Mouse (Mus musculus) kidney, adult 2 months (tissue): ENCODE results near the gene Cops7a. TPM values are rescaled to one million over a fixed set of nuclear protein-coding genes. Genes with fewer than 3 reads are reported as not detected.
A peak's percentile ranks its signal among the peaks of the same experiment; 100 is the strongest.

Experiments used
- DNase-seq: peaks from one replicate; pipeline ENCODE4 v3.0.0; 2021
- H3K27ac ChIP-seq: fragments of 200-500 bp; 2 replicates; pipeline ENCODE4 v1.5.1; 2012; ENCODE audit warnings: low read depth, low read length, control low read depth, inconsistent platforms; ENCODE audit not compliant: insufficient read depth
- H3K27me3 ChIP-seq: fragments of 200-500 bp; replicated peaks from 2 replicates; pipeline ENCODE4 v1.6.1; 2012; ENCODE audit warnings: mild to moderate bottlenecking, moderate library complexity, low read length, inconsistent platforms; ENCODE audit not compliant: control insufficient read depth, insufficient read depth
- H3K36me3 ChIP-seq: fragments of 200-500 bp; 2 replicates; pipeline ENCODE4 v1.6.1; 2012; ENCODE audit warnings: mild to moderate bottlenecking, moderate library complexity, low read length, inconsistent platforms; ENCODE audit not compliant: control insufficient read depth, insufficient read depth
- H3K4me1 ChIP-seq: fragments of 200-500 bp; 2 replicates; pipeline ENCODE4 v1.6.1; 2011; ENCODE audit warnings: low read length; ENCODE audit not compliant: control insufficient read depth, insufficient read depth
- H3K4me3 ChIP-seq: fragments of 200-500 bp; 2 replicates; pipeline ENCODE4 v1.5.1; 2011; ENCODE audit warnings: mild to moderate bottlenecking, low read depth, low read length, control low read depth; ENCODE audit not compliant: insufficient read depth
- CTCF ChIP-seq: fragments of 200-500 bp; conservative IDR thresholded peaks from 2 replicates; pipeline ENCODE4 v1.5.1; 2011; ENCODE audit warnings: low read depth, mild to moderate bottlenecking, control low read depth, low read length, moderate library complexity, mixed read lengths; ENCODE audit not compliant: insufficient read depth, insufficient read length
- POLR2A ChIP-seq: fragments of 200-500 bp; IDR thresholded peaks from one replicate; pipeline ENCODE4 v1.6.1; 2011; ENCODE audit warnings: low read depth, low read length, control low read depth
- WGBS: fragments of 180-500 bp; shearing (Covaris S2); methylation state at CpG from one replicate; pipeline ENCODE4 v1.1.7; 2018; 5-methylcytosine and 5-hydroxymethylcytosine counted together
- polyA plus RNA-seq: library from polyadenylated mRNA; depleted of rRNA; stranded (reverse); fragments of >200 nt; gene quantifications from 2 replicates; pipeline ENCODE4 v1.2.3, GENCODE M21; 2012; rRNA removed

Gene Cops7a
- 268 and 276 TPM in 2 replicates for polyA plus RNA-seq

DNA sequence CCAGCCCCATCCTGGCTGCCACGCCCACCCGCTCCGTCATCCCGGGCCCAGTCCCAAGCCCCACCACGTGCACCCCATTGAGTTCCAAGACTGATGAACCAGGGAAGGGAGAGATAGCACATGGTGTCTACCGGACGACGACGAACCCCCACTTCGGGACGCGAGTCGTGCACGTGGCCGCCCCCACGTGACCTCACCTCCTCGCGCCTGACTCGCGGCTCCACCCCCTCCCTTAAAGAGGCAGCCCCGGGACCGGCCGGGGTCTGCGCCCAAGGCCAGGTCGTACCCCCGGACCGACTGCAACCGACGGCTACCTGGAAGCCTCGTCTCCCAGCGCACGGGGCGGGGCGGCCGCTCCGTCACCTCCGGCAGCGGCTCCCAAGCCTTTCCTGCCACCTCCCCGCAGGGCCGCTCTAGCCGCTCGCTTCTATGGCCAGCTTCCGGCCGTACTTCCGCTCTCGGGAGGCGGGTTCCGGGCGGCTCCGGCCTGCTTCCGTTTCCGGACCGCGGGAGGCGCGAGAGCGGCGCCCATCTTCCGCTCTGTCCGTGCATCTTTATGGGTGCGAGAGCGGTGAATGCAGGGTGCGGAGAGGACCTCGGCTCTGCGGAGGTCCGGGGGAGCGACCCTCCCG, at the start of gene Cops7a:
Cops7a (minus strand) TSS at position 451 of the 632 bp plus-strand sequence.
- peak; percentile 96 for DNase-seq
- TF ChIP-seq POLR2A, result peak; percentile 36
- TF ChIP-seq CTCF, result no peak
- H3K4me3 ChIP-seq, result peak within 1 kb of the TSS; percentile 100
- WGBS, result under 1% methylated on average over 68 of the region's 68 CpGs
- H3K4me1 ChIP-seq, result 0 out of 2 replicates have a peak, but pooled peaks cover 5% of the 10 kb centered on the region
- no peaks in the 10 kb centered on the region for H3K36me3 ChIP-seq
- no peaks in the 10 kb centered on the region for H3K27me3 ChIP-seq
- H3K27ac ChIP-seq, result peak within 1 kb of the TSS; percentile 95

- H3K27ac ChIP-seq, result peak overlapping the region; percentile 90
- H3K4me3 ChIP-seq, result peak overlapping the region; percentile 96
- H3K4me1 ChIP-seq, result peaks cover 7% of the 10 kb centered on the region; the same call in 1 of the 2 replicates
- peak; percentile 89 for DNase-seq
- H3K36me3 ChIP-seq, result no peaks in the 10 kb centered on the region; the same call in 1 of the 2 replicates
- no peaks in the 10 kb centered on the region for H3K27me3 ChIP-seq
- under 1% methylated on average over 56 of the region's 78 CpGs for WGBS
- no peak for TF ChIP-seq CTCF
- TF ChIP-seq POLR2A, result no peak
Measured at GRCm38 (mm10) chr6:125009181-125010073, 44.1 kb upstream of the Cops7a start.

- H3K27ac ChIP-seq, result peak within 1 kb of the TSS; percentile 90
- WGBS, result 0% methylated on average over 3 of the region's 3 CpGs
- no peaks in the 10 kb centered on the region for H3K27me3 ChIP-seq
- peaks cover 7% of the 10 kb centered on the region; the same call in 1 of the 2 replicates for H3K4me1 ChIP-seq
- no peak for DNase-seq
- H3K36me3 ChIP-seq, result no peaks in the 10 kb centered on the region; the same call in 1 of the 2 replicates
- TF ChIP-seq POLR2A, result no peak
- TF ChIP-seq CTCF, result no peak
- H3K4me3 ChIP-seq, result peak within 1 kb of the TSS; percentile 96
Measured at GRCm38 (mm10) chr6:125009129-125009180, 43.6 kb upstream of the Cops7a start, which contains the start of gene Zfp384. Gene Zfp384, plus strand, starts transcription at chr6:125009145.

DNA sequence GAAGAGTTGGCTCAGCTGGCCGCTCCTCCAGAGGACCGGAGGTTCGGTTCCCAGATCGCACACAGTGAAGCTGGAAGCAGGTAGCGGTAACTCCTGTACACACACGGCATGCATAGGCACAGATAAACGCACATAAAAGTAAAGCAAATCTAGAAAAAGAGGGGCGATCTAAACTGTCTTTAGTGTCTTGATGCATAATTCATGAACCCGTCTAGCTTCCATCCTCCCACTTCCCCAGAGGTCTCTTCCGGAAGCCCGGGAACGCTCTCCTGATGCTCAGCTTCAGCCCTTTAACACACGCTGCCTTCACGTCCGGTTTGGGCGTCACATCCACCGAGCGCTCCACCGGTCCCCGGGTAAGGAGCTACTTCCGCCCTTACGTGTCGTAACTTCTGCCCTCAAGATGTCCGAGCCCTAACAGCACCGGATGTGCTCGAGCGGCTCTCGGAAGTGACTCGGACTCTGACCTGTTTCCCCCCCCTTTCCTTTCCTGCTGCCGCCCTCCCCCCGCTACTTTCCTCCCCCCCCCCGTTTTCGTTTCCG, 43.3 kb upstream of the Cops7a start:
- Histone ChIP-seq H3K27ac (peak overlapping the region; percentile 65), H3K4me3 (peak overlapping the region; percentile 96), H3K27me3 (no peaks in the 10 kb centered on the region), H3K4me1 (peaks cover 7% of the 10 kb centered on the region; the same call in 1 of the 2 replicates), H3K36me3 (no peaks in the 10 kb centered on the region; the same call in 1 of the 2 replicates)
- TF ChIP-seq POLR2A (peak; percentile 64), CTCF (no peak)
- under 1% methylated on average over 32 of the region's 34 CpGs for WGBS
- peak; percentile 100 for DNase-seq

DNA sequence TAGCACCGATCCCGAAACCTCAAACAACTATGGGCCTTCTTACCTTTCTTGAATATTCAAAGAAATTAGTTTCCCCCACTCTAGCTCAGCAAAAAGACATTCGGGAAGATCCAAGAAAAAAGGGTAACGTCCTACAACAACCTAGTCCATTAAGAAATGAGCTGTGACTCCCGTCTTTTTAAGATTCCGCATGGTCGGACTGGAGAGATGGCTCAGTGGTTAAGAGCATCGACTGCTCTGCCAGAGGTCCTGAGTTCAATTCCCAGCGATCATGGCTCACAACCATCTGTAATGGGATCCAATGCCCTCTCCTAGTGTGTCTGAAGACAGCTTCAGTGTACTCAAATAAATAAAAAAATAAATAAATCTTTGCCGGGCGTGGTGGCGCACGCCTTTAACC, 42.7 kb upstream of the Cops7a start:
- 40% methylated on average over 13 of the region's 13 CpGs for WGBS
- Histone ChIP-seq H3K4me3 (peak overlapping the region; percentile 65; the same call in 1 of the 2 replicates), H3K36me3 (no peaks in the 10 kb centered on the region; the same call in 1 of the 2 replicates), H3K4me1 (peaks cover 7% of the 10 kb centered on the region; the same call in 1 of the 2 replicates), H3K27me3 (no peaks in the 10 kb centered on the region), H3K27ac (no peak overlapping the region)
- DNase-seq, result no peak
- TF ChIP-seq CTCF, result no peak
- TF ChIP-seq POLR2A, result no peak

DNA sequence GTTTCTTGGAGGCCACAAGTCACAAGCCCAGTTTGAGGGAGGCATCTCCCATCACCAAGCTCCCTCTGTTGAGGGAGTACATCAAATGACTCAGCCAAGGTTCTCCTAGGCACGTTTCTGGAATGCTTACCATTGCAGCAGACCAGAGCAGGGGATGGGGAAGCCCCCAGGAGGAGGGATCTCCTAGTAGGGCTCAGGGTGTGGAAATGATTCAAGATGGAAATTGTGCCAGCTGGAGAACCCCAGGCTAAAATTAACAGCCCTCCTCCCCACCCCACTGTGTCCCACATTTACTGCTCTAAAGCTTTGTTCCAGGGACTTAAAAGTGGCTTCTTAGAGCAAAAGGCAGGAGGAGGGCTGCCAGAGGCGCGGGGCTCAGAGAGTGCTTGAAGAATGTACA, 39.7 kb upstream of the Cops7a start:
- no peak overlapping the region for H3K27ac ChIP-seq
- H3K36me3 ChIP-seq, result no peaks in the 10 kb centered on the region
- no peaks in the 10 kb centered on the region for H3K27me3 ChIP-seq
- 17% methylated on average over 3 of the region's 3 CpGs for WGBS
- TF ChIP-seq POLR2A (no peak), CTCF (no peak)
- no peak for DNase-seq
- H3K4me1 ChIP-seq, result peaks cover 6% of the 10 kb centered on the region; the same call in 1 of the 2 replicates
- no peak overlapping the region for H3K4me3 ChIP-seq

DNA sequence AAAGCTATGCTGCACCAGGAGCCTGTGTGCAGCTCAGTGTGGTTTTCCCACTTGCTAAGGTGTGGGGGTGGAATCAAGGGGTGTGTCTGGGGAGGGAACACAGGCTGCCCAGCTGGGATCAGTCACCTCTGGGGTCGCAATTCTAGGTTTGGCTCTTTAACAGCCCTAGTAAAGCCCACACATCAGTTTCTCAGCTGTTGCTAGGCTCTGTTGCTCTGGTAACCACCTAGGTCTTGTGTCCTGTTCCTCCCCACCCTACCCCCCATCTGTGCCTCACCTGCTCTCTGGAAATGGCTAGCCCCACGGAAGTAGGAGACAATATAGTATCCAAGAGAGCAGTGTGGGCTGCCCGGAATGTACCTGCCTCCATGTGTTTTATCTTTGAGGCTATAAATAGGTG, 38.4 kb upstream of the Cops7a start:
- DNase-seq, result no peak
- H3K4me3 ChIP-seq, result no peak overlapping the region
- peaks cover 3% of the 10 kb centered on the region; the same call in 1 of the 2 replicates for H3K4me1 ChIP-seq
- H3K27me3 ChIP-seq, result no peaks in the 10 kb centered on the region
- H3K27ac ChIP-seq, result no peak overlapping the region
- H3K36me3 ChIP-seq, result no peaks in the 10 kb centered on the region
- no peak for TF ChIP-seq POLR2A
- TF ChIP-seq CTCF, result no peak
- WGBS, result 29% methylated on average over 3 of the region's 3 CpGs
